In the genomic region with DNA sequence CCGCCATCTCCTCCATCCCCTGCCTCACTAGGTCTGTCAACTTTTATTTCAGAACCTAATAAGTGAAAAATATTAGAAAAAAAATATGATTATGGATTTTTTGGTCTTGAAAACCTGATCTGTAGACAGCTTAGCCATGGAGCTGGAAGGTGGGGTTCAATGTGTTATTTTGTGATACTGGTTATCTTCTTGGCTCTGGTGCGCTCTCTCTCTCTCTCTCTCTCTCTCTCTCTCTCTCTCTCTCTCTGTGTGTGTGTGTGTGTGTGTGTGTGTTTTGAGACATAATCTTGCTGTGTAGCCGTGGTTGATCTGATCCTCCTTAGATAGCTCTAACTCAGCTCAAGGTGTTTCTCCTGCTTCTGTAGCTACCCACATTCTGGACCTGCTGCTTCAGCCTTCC, we compare ENCODE assay signal across 14 mouse cellular contexts. TPM values are rescaled to one million over a fixed set of nuclear protein-coding genes. Genes with fewer than 3 reads are reported as not detected.
DNase-seq lines count a peak whose midpoint lies in the region; ATAC-seq and TF ChIP-seq lines count a peak whose summit lies in the region.
"Had no signal": no experiment of that assay in that cellular context is flagged by ENCODE, and none has a peak within 500 bp of the region (broad histone marks: within the 10 kb centered on the region; RNA-seq: fewer than 3 reads in every experiment).

No protein-coding gene starts in this region.

- no peak overlapping the region for H3K27ac ChIP-seq in intestine, embryonic 16.5 days (ENCODE audit: low read length)
- H3K27ac ChIP-seq in intestine, postnatal 0 days (ENCODE audit: low read depth, low read length) = no peak overlapping the region
- peak overlapping the region; percentile 76 for H3K27ac ChIP-seq in liver, postnatal 0 days (ENCODE audit: low read depth)
- H3K27ac ChIP-seq: embryonic facial prominence, embryonic 10.5 days; heart, adult 2 months; hindbrain, embryonic 14.5 days; midbrain, embryonic 15.5 days had no signal

- peaks cover 4% of the 10 kb centered on the region for H3K4me1 ChIP-seq in intestine, embryonic 16.5 days (ENCODE audit: control insufficient read depth, insufficient read depth, low read length)
- peaks cover 4% of the 10 kb centered on the region; the same call in 1 of the 2 replicates for H3K4me1 ChIP-seq in intestine, postnatal 0 days (replicated peaks; ENCODE audit: control insufficient read depth, insufficient read depth, low read length)
- peaks cover 33% of the 10 kb centered on the region for H3K4me1 ChIP-seq in liver, postnatal 0 days (ENCODE audit: insufficient read depth)

- peak; percentile 97 for TF ChIP-seq EP300 in liver, postnatal 0 days (IDR thresholded peaks at IDR 0.05; ENCODE audit: low read depth)

- H3K9me3 ChIP-seq in intestine, embryonic 16.5 days (ENCODE audit: control insufficient read depth, low read length) = no peaks in the 10 kb centered on the region
- no peaks in the 10 kb centered on the region for H3K9me3 ChIP-seq in intestine, postnatal 0 days (ENCODE audit: control insufficient read depth)
- H3K9me3 ChIP-seq in liver, postnatal 0 days (ENCODE audit: low read length) = no peaks in the 10 kb centered on the region
- H3K9me3 ChIP-seq: embryonic facial prominence, embryonic 10.5 days; midbrain, embryonic 15.5 days had no signal

- DNase-seq in c-Kit-positive CD71-negative TER-119-negative erythroid progenitor cells, embryonic 14.5 days (ENCODE audit: low read depth) = peak; percentile 14
- peak; percentile 65 for DNase-seq in liver
- DNase-seq in liver, postnatal 0 days = no peak
- no peak for DNase-seq in kidney, postnatal 14 days
- DNase-seq in thymus, adult 18-20 months = no peak

- 80% methylated on average over 3 of the region's 3 CpGs for WGBS in intestine, embryonic 16.5 days
- 67% methylated on average over 3 of the region's 3 CpGs for WGBS in intestine, postnatal 0 days
- WGBS in liver, postnatal 0 days (ENCODE audit: insufficient replicate concordance) = 49% methylated on average over 3 of the region's 3 CpGs

- no peaks in the 10 kb centered on the region for H3K27me3 ChIP-seq in intestine, embryonic 16.5 days (replicated peaks; ENCODE audit: control insufficient read depth, insufficient read depth, low read length)
- H3K27me3 ChIP-seq in intestine, postnatal 0 days (replicated peaks; ENCODE audit: control insufficient read depth, insufficient read depth, low read length) = no peaks in the 10 kb centered on the region
- H3K27me3 ChIP-seq in liver, postnatal 0 days (ENCODE audit: insufficient read depth, low read length) = no peaks in the 10 kb centered on the region

- ATAC-seq in intestine, embryonic 16.5 days = 0 out of 2 replicates have a peak, but pooled peaks have one; percentile 32
- ATAC-seq in intestine, postnatal 0 days = no peak
- peak; percentile 86 for ATAC-seq in liver, postnatal 0 days
- ATAC-seq in cerebellum, adult (ENCODE audit: insufficient number of reproducible peaks, low FRiP score, low TSS enrichment) = no peak
- ATAC-seq: midbrain, embryonic 15.5 days had no signal

- H3K9ac ChIP-seq in intestine, embryonic 16.5 days (ENCODE audit: low read depth, low read length) = no peak overlapping the region
- H3K9ac ChIP-seq in intestine, postnatal 0 days (ENCODE audit: low read depth, low read length) = no peak overlapping the region
- H3K9ac ChIP-seq in liver, postnatal 0 days (replicated peaks) = peak overlapping the region; percentile 44
- H3K9ac ChIP-seq: hindbrain, embryonic 14.5 days; midbrain, embryonic 15.5 days had no signal

- H3K4me2 ChIP-seq in intestine, embryonic 16.5 days (ENCODE audit: low read depth, low read length) = no peak overlapping the region
- no peak overlapping the region for H3K4me2 ChIP-seq in intestine, postnatal 0 days (replicated peaks; ENCODE audit: low read depth)
- H3K4me2 ChIP-seq in liver, postnatal 0 days (ENCODE audit: low read depth, low read length) = peak overlapping the region; percentile 44
- H3K4me2 ChIP-seq: hindbrain, embryonic 14.5 days; midbrain, embryonic 15.5 days had no signal

- no peaks in the 10 kb centered on the region for H3K36me3 ChIP-seq in intestine, embryonic 16.5 days (ENCODE audit: control insufficient read depth, insufficient read depth, low read length)
- H3K36me3 ChIP-seq in intestine, postnatal 0 days (ENCODE audit: control insufficient read depth, insufficient read depth) = no peaks in the 10 kb centered on the region
- H3K36me3 ChIP-seq in liver, postnatal 0 days (replicated peaks; ENCODE audit: insufficient read depth, low read length) = no peaks in the 10 kb centered on the region
- H3K36me3 ChIP-seq: embryonic facial prominence, embryonic 10.5 days; midbrain, embryonic 15.5 days had no signal

- no peak for TF ChIP-seq CTCF in intestine, postnatal 0 days (IDR thresholded peaks at IDR 0.05; ENCODE audit: low read depth)
- no peak for TF ChIP-seq CTCF in liver, postnatal 0 days (IDR thresholded peaks at IDR 0.05; ENCODE audit: low read depth)

- no peak overlapping the region for H3K4me3 ChIP-seq in intestine, embryonic 16.5 days (ENCODE audit: low read length)
- no peak overlapping the region for H3K4me3 ChIP-seq in intestine, postnatal 0 days (ENCODE audit: low read depth, low read length)
- H3K4me3 ChIP-seq in liver, postnatal 0 days (ENCODE audit: low read depth, low read length) = no peak overlapping the region
- H3K4me3 ChIP-seq: embryonic facial prominence, embryonic 10.5 days; heart, adult 2 months; midbrain, embryonic 15.5 days; myocyte had no signal

RNA-seq across cellular contexts. Expression of a gene that starts 5.6 kb away (rescaled TPM):
- 20.0 and 21.8 TPM in 2 replicates for polyA plus RNA-seq in intestine, embryonic 16.5 days (2015; fragmentation: Nextera tagmentation; extraction: Ambion mirVana)
- 7.7 and 8.4 TPM in 2 replicates for polyA plus RNA-seq in intestine, postnatal 0 days (2015; fragmentation: Nextera tagmentation; extraction: Ambion mirVana)
- 4.3 and 4.7 TPM in 2 replicates for polyA plus RNA-seq in liver, postnatal 0 days (2015; fragmentation: Nextera tagmentation; extraction: Ambion mirVana)

RNA-seq across cellular contexts. Expression of a gene that starts 5.7 kb away (rescaled TPM):
- polyA plus RNA-seq in intestine, embryonic 16.5 days (2015; fragmentation: Nextera tagmentation; extraction: Ambion mirVana) = 53.5 and 65.4 TPM in 2 replicates
- 64.5 and 67.9 TPM in 2 replicates for polyA plus RNA-seq in intestine, postnatal 0 days (2015; fragmentation: Nextera tagmentation; extraction: Ambion mirVana)
- 39.4 and 43.9 TPM in 2 replicates for polyA plus RNA-seq in liver, postnatal 0 days (2015; fragmentation: Nextera tagmentation; extraction: Ambion mirVana)

RNA-seq across cellular contexts. Expression of a gene that starts 31.9 kb away (rescaled TPM):
- polyA plus RNA-seq in intestine, embryonic 16.5 days (2015; fragmentation: Nextera tagmentation; extraction: Ambion mirVana) = 4.4 and 4.5 TPM in 2 replicates
- polyA plus RNA-seq in intestine, postnatal 0 days (2015; fragmentation: Nextera tagmentation; extraction: Ambion mirVana) = 4.1 and 7.4 TPM in 2 replicates
- 7.3 and 10.7 TPM in 2 replicates for polyA plus RNA-seq in liver, postnatal 0 days (2015; fragmentation: Nextera tagmentation; extraction: Ambion mirVana)
- polyA plus RNA-seq: forebrain, embryonic 14.5 days; myocyte had no signal

Comparison
In these comparisons a context has a peak if more than half of its experiments do, and no peak if none do; other contexts are left out.
1. ATAC-seq: peak in intestine, embryonic 16.5 days (single experiment) and liver, postnatal 0 days (single experiment); none in intestine, postnatal 0 days (single experiment) and cerebellum, adult (single experiment).
2. DNase-seq: peak in c-Kit-positive CD71-negative TER-119-negative erythroid progenitor cells, embryonic 14.5 days (single experiment) and liver (single experiment); none in liver, postnatal 0 days (single experiment), kidney, postnatal 14 days (single experiment) and thymus, adult 18-20 months (0 of 2).